Mouse (Mus musculus) cerebellum, adult 11 months (tissue): ENCODE measurements around the gene Abcb6.

ENCODE experiments used
- DNase-seq: peaks from one replicate; pipeline ENCODE4 v3.0.0; 2022

The Abcb6 gene

GRCm38 (mm10) chr1:75142301-75143261, 37.6 kb downstream of the Abcb6 start, which contains the start of the genes Cnppd1 and Retreg2:
Cnppd1 (minus strand) TSS chr1:75142711.
Retreg2 (plus strand) TSS chr1:75142778.
- peak; percentile 96 for DNase-seq

- DNase-seq, result no peak
Observed at GRCm38 (mm10) chr1:75141486-75142190, 38.6 kb downstream of the Abcb6 start.

GRCm38 (mm10) chr1:75140601-75141190, 39.5 kb downstream of the Abcb6 start:
- no peak for DNase-seq

GRCm38 (mm10) chr1:75138448-75138847, 41.7 kb downstream of the Abcb6 start:
- no peak for DNase-seq

GRCm38 (mm10) chr1:75136730-75137129, 43.5 kb downstream of the Abcb6 start:
- DNase-seq, result no peak

- no peak for DNase-seq
Observed at GRCm38 (mm10) chr1:75136293-75136692, 43.9 kb downstream of the Abcb6 start.

GRCm38 (mm10) chr1:75133421-75134207, 46.6 kb downstream of the Abcb6 start, which contains the start of gene Slc23a3:
Slc23a3 (minus strand) TSS chr1:75133890.
- DNase-seq, result no peak

- no peak for DNase-seq
Observed at GRCm38 (mm10) chr1:75128641-75129040, 51.6 kb downstream of the Abcb6 start.

GRCm38 (mm10) chr1:75125418-75125817, 54.8 kb downstream of the Abcb6 start:
- no peak for DNase-seq

- DNase-seq, result peak; percentile 91
Observed at GRCm38 (mm10) chr1:75124346-75125321, 55.6 kb downstream of the Abcb6 start, which contains the start of gene Nhej1. Nhej1 (minus strand) TSS chr1:75125200.

GRCm38 (mm10) chr1:75122211-75122610, 58.0 kb downstream of the Abcb6 start:
- no peak for DNase-seq
